Mouse (Mus musculus) heart, embryonic 15.5 days (tissue): ENCODE measurements around the gene Itsn1. TPM values are rescaled to one million over a fixed set of nuclear protein-coding genes. Genes with fewer than 3 reads are reported as not detected.
A peak's percentile ranks its signal among the peaks of the same experiment; 100 is the strongest.

Experiments used
- ATAC-seq: fragments of 200-750 bp; cut with Nextera tagmentation; replicated peaks from 2 replicates; pipeline ENCODE4 v1.8.0; 2017; ENCODE audit warnings: low read depth, moderate TSS enrichment; ENCODE audit not compliant: insufficient number of reproducible peaks, insufficient read depth, low FRiP score
- H3K27ac ChIP-seq: fragments of 300-500 bp; sonication (generic); 2 replicates; pipeline ENCODE4 v1.5.1; 2015; ENCODE audit warnings: mild to moderate bottlenecking, inconsistent platforms
- H3K27me3 ChIP-seq: fragments of 300-500 bp; sonication (generic); 2 replicates; pipeline ENCODE4 v1.6.1; 2015; ENCODE audit warnings: inconsistent platforms
- H3K36me3 ChIP-seq: fragments of 300-500 bp; sonication (generic); 2 replicates; pipeline ENCODE4 v1.6.1; 2015; ENCODE audit warnings: mild to moderate bottlenecking, inconsistent platforms
- H3K4me1 ChIP-seq: fragments of 300-500 bp; sonication (generic); replicated peaks from 2 replicates; pipeline ENCODE4 v1.6.1; 2015; ENCODE audit warnings: inconsistent platforms
- H3K4me2 ChIP-seq: fragments of 300-500 bp; sonication (generic); 2 replicates; pipeline ENCODE4 v1.6.1; 2015; ENCODE audit warnings: inconsistent platforms, mild to moderate bottlenecking, moderate library complexity
- H3K4me3 ChIP-seq: fragments of 300-500 bp; sonication (generic); 2 replicates; pipeline ENCODE4 v1.5.1; 2015; ENCODE audit warnings: mild to moderate bottlenecking, inconsistent platforms
- H3K9ac ChIP-seq: fragments of 300-500 bp; sonication (generic); 2 replicates; pipeline ENCODE4 v1.6.1; 2015; ENCODE audit warnings: mild to moderate bottlenecking, inconsistent platforms
- H3K9me3 ChIP-seq: fragments of 300-500 bp; sonication (generic); replicated peaks from 2 replicates; pipeline ENCODE4 v1.6.1; 2016; ENCODE audit warnings: inconsistent platforms
- WGBS: fragments of 180-500 bp; shearing (Covaris S2); methylation state at CpG from one replicate; pipeline ENCODE4 v1.1.7; 2015; ENCODE audit warnings: mixed read lengths; 5-methylcytosine and 5-hydroxymethylcytosine counted together
- polyA plus RNA-seq: library from polyadenylated mRNA; unstranded; fragments of >200 nt; fragmentation: Nextera tagmentation; extraction: Ambion mirVana; gene quantifications from 2 replicates; pipeline ENCODE4 v1.2.1, GENCODE M21; 2015

Itsn1 gene
- polyA plus RNA-seq, 1 experiment from 2014 or later = 17.6 TPM

- ATAC-seq = 0 out of 2 replicates have a peak, but pooled peaks have one; percentile 28
- Histone ChIP-seq H3K4me1 (peaks cover 32% of the 10 kb centered on the region), H3K27ac (peak overlapping the region; percentile 79), H3K27me3 (no peaks in the 10 kb centered on the region), H3K4me3 (no peak overlapping the region), H3K9me3 (no peaks in the 10 kb centered on the region), H3K9ac (no peak overlapping the region), H3K36me3 (peaks cover 7% of the 10 kb centered on the region), H3K4me2 (no peak overlapping the region)
- WGBS = 65% methylated on average over 7 of the region's 7 CpGs
These were observed 65.2 kb downstream of the Itsn1 start for GRCm38 (mm10) chr16:91794306-91794705.

GRCm38 (mm10) chr16:91795044-91795443 lies 66.0 kb downstream of the Itsn1 start:
- ATAC-seq = no peak
- H3K9me3 ChIP-seq = no peaks in the 10 kb centered on the region
- WGBS = 93% methylated on average over 2 of the region's 2 CpGs
- no peak overlapping the region for H3K27ac ChIP-seq
- peaks cover 7% of the 10 kb centered on the region for H3K36me3 ChIP-seq
- peaks cover 25% of the 10 kb centered on the region for H3K4me1 ChIP-seq
- no peak overlapping the region for H3K4me2 ChIP-seq
- H3K4me3 ChIP-seq = no peak overlapping the region
- H3K9ac ChIP-seq = no peak overlapping the region
- no peaks in the 10 kb centered on the region for H3K27me3 ChIP-seq

- Histone ChIP-seq H3K9ac (no peak overlapping the region), H3K4me3 (no peak overlapping the region), H3K27ac (no peak overlapping the region), H3K4me2 (no peak overlapping the region), H3K27me3 (no peaks in the 10 kb centered on the region), H3K4me1 (peaks cover 20% of the 10 kb centered on the region), H3K9me3 (no peaks in the 10 kb centered on the region), H3K36me3 (peaks cover 7% of the 10 kb centered on the region)
- ATAC-seq = no peak
- 93% methylated on average over 9 of the region's 9 CpGs for WGBS
These were observed 66.5 kb downstream of the Itsn1 start for GRCm38 (mm10) chr16:91795606-91796005.

GRCm38 (mm10) chr16:91801426-91801825 lies 72.3 kb downstream of the Itsn1 start:
- no peak overlapping the region for H3K27ac ChIP-seq
- H3K36me3 ChIP-seq = peaks cover 16% of the 10 kb centered on the region; the same call in 1 of the 2 replicates
- no peak overlapping the region for H3K9ac ChIP-seq
- no peak overlapping the region for H3K4me3 ChIP-seq
- H3K4me1 ChIP-seq = peaks cover 9% of the 10 kb centered on the region
- no peaks in the 10 kb centered on the region for H3K9me3 ChIP-seq
- no peaks in the 10 kb centered on the region for H3K27me3 ChIP-seq
- H3K4me2 ChIP-seq = no peak overlapping the region
- ATAC-seq = no peak
- 90% methylated on average over 13 of the region's 13 CpGs for WGBS

- no peak overlapping the region for H3K4me3 ChIP-seq
- no peak overlapping the region for H3K9ac ChIP-seq
- H3K4me2 ChIP-seq = no peak overlapping the region
- 70% methylated on average over 5 of the region's 5 CpGs for WGBS
- ATAC-seq = no peak
- H3K36me3 ChIP-seq = peaks cover 16% of the 10 kb centered on the region; the same call in 1 of the 2 replicates
- no peaks in the 10 kb centered on the region for H3K9me3 ChIP-seq
- H3K27me3 ChIP-seq = no peaks in the 10 kb centered on the region
- H3K27ac ChIP-seq = no peak overlapping the region
- peaks cover 9% of the 10 kb centered on the region for H3K4me1 ChIP-seq
These were observed 73.5 kb downstream of the Itsn1 start for GRCm38 (mm10) chr16:91802461-91803062.

GRCm38 (mm10) chr16:91804418-91804817 lies 75.3 kb downstream of the Itsn1 start:
- H3K4me1 ChIP-seq = peaks cover 9% of the 10 kb centered on the region
- no peak overlapping the region for H3K4me3 ChIP-seq
- H3K9me3 ChIP-seq = no peaks in the 10 kb centered on the region
- H3K27me3 ChIP-seq = no peaks in the 10 kb centered on the region
- no peak overlapping the region for H3K4me2 ChIP-seq
- 52% methylated on average over 8 of the region's 8 CpGs for WGBS
- H3K9ac ChIP-seq = no peak overlapping the region
- ATAC-seq = no peak
- H3K27ac ChIP-seq = no peak overlapping the region
- H3K36me3 ChIP-seq = peaks cover 16% of the 10 kb centered on the region; the same call in 1 of the 2 replicates

- Histone ChIP-seq H3K27me3 (no peaks in the 10 kb centered on the region), H3K9me3 (no peaks in the 10 kb centered on the region), H3K4me3 (no peak overlapping the region), H3K4me1 (peaks cover 9% of the 10 kb centered on the region), H3K4me2 (no peak overlapping the region), H3K36me3 (peaks cover 16% of the 10 kb centered on the region; the same call in 1 of the 2 replicates), H3K27ac (no peak overlapping the region), H3K9ac (no peak overlapping the region)
- no peak for ATAC-seq
- WGBS = 28% methylated on average over 5 of the region's 5 CpGs
These were observed 75.8 kb downstream of the Itsn1 start for GRCm38 (mm10) chr16:91804831-91805230.

GRCm38 (mm10) chr16:91810235-91810634 lies 81.2 kb downstream of the Itsn1 start:
- Histone ChIP-seq H3K9ac (no peak overlapping the region), H3K9me3 (no peaks in the 10 kb centered on the region), H3K4me3 (no peak overlapping the region), H3K27me3 (no peaks in the 10 kb centered on the region), H3K4me1 (no peaks in the 10 kb centered on the region), H3K27ac (no peak overlapping the region), H3K36me3 (peaks cover 6% of the 10 kb centered on the region; the same call in 1 of the 2 replicates), H3K4me2 (no peak overlapping the region)
- WGBS = 69% methylated on average over 7 of the region's 7 CpGs
- no peak for ATAC-seq

GRCm38 (mm10) chr16:91811339-91811738 lies 82.3 kb downstream of the Itsn1 start:
- Histone ChIP-seq H3K9ac (no peak overlapping the region), H3K4me3 (no peak overlapping the region), H3K27me3 (no peaks in the 10 kb centered on the region), H3K9me3 (no peaks in the 10 kb centered on the region), H3K36me3 (peaks cover 10% of the 10 kb centered on the region; the same call in 1 of the 2 replicates), H3K27ac (no peak overlapping the region), H3K4me2 (no peak overlapping the region), H3K4me1 (no peaks in the 10 kb centered on the region)
- WGBS = 94% methylated on average over 7 of the region's 7 CpGs
- no peak for ATAC-seq

GRCm38 (mm10) chr16:91811876-91812275 lies 82.8 kb downstream of the Itsn1 start:
- WGBS = 78% methylated on average over 9 of the region's 9 CpGs
- peaks cover 15% of the 10 kb centered on the region; the same call in 1 of the 2 replicates for H3K36me3 ChIP-seq

GRCm38 (mm10) chr16:91813543-91813942 lies 84.5 kb downstream of the Itsn1 start:
- Histone ChIP-seq H3K9me3 (no peaks in the 10 kb centered on the region), H3K27ac (no peak overlapping the region), H3K4me2 (no peak overlapping the region), H3K27me3 (no peaks in the 10 kb centered on the region), H3K4me1 (no peaks in the 10 kb centered on the region), H3K4me3 (no peak overlapping the region), H3K36me3 (peaks cover 31% of the 10 kb centered on the region), H3K9ac (no peak overlapping the region)
- 88% methylated on average over 6 of the region's 6 CpGs for WGBS
- ATAC-seq = no peak

More at GRCm38 (mm10) chr16:91811876-91812275, 82.8 kb downstream of the Itsn1 start:
- Histone ChIP-seq H3K27ac (no peak overlapping the region), H3K9me3 (no peaks in the 10 kb centered on the region), H3K4me1 (no peaks in the 10 kb centered on the region), H3K9ac (no peak overlapping the region), H3K4me3 (no peak overlapping the region), H3K4me2 (no peak overlapping the region), H3K27me3 (no peaks in the 10 kb centered on the region)
- no peak for ATAC-seq

GRCm38 (mm10) chr16:91815067-91815466 lies 86.0 kb downstream of the Itsn1 start:
- WGBS = 90% methylated on average over 3 of the region's 3 CpGs
- H3K4me3 ChIP-seq = no peak overlapping the region

More at GRCm38 (mm10) chr16:91815067-91815466, 86.0 kb downstream of the Itsn1 start:
- no peak overlapping the region for H3K27ac ChIP-seq
- no peak overlapping the region for H3K9ac ChIP-seq
- H3K4me1 ChIP-seq = no peaks in the 10 kb centered on the region
- H3K9me3 ChIP-seq = no peaks in the 10 kb centered on the region
- no peak for ATAC-seq
- H3K4me2 ChIP-seq = no peak overlapping the region
- H3K36me3 ChIP-seq = peaks cover 47% of the 10 kb centered on the region
- H3K27me3 ChIP-seq = no peaks in the 10 kb centered on the region
